Mouse (Mus musculus) embryonic facial prominence, embryonic 12.5 days (tissue): ENCODE data around the gene Tmprss7. TPM values are rescaled to one million over a fixed set of nuclear protein-coding genes. Genes with fewer than 3 reads are reported as not detected.

Experiments
- ATAC-seq: fragments of 200-750 bp; cut with Nextera tagmentation; 2 replicates; pipeline ENCODE4 v1.8.0; 2017; ENCODE audit not compliant: insufficient number of reproducible peaks, insufficient read depth, low FRiP score, low TSS enrichment
- H3K27ac ChIP-seq: fragments of 300-500 bp; sonication (generic); 2 replicates; pipeline ENCODE4 v1.5.1; 2016; ENCODE audit warnings: mild to moderate bottlenecking
- H3K27me3 ChIP-seq: fragments of 300-500 bp; sonication (generic); 2 replicates; pipeline ENCODE4 v1.6.1; 2016; ENCODE audit warnings: mild to moderate bottlenecking, moderate library complexity
- H3K36me3 ChIP-seq: fragments of 300-500 bp; sonication (generic); 2 replicates; pipeline ENCODE4 v1.6.1; 2016; ENCODE audit warnings: mild to moderate bottlenecking
- H3K4me1 ChIP-seq: fragments of 300-500 bp; sonication (generic); 2 replicates; pipeline ENCODE4 v1.6.1; 2016
- H3K4me2 ChIP-seq: fragments of 300-500 bp; sonication (generic); replicated peaks from 2 replicates; pipeline ENCODE4 v1.6.1; 2016; ENCODE audit warnings: mild to moderate bottlenecking, moderate library complexity
- H3K4me3 ChIP-seq: fragments of 300-500 bp; sonication (generic); 2 replicates; pipeline ENCODE4 v1.5.1; 2016; ENCODE audit warnings: mild to moderate bottlenecking
- H3K9ac ChIP-seq: fragments of 300-500 bp; sonication (generic); 2 replicates; pipeline ENCODE4 v1.6.1; 2016; ENCODE audit warnings: mild to moderate bottlenecking, moderate library complexity
- H3K9me3 ChIP-seq: fragments of 300-500 bp; sonication (generic); 2 replicates; pipeline ENCODE4 v1.6.1; 2016; ENCODE audit warnings: mild to moderate bottlenecking, moderate library complexity
- WGBS: fragments of 180-500 bp; shearing (Covaris S2); methylation state at CpG from one replicate; pipeline ENCODE4 v1.1.7; 2016; 5-methylcytosine and 5-hydroxymethylcytosine counted together
- polyA plus RNA-seq: library from polyadenylated mRNA; unstranded; fragments of >200 nt; fragmentation: Nextera tagmentation; extraction: Ambion mirVana; gene quantifications from 2 replicates; pipeline ENCODE4 v1.2.1, GENCODE M21; 2016

The Tmprss7 gene
- polyA plus RNA-seq: 0.22 and 0.29 TPM in 2 replicates

GRCm38 (mm10) chr16:45693558-45693957, at the start of gene Tmprss7:
Tmprss7 (minus strand) TSS chr16:45693658.
- H3K4me3 ChIP-seq: no peak within 1 kb of the TSS
- no peaks in the 10 kb centered on the region for H3K4me1 ChIP-seq
- H3K27me3 ChIP-seq: no peaks in the 10 kb centered on the region
- H3K9me3 ChIP-seq: no peaks in the 10 kb centered on the region
- H3K4me2 ChIP-seq: no peak within 1 kb of the TSS
- WGBS: 71% methylated on average over 10 of the region's 10 CpGs
- no peak for ATAC-seq
- H3K27ac ChIP-seq: no peak within 1 kb of the TSS
- no peaks in the 10 kb centered on the region for H3K36me3 ChIP-seq
- H3K9ac ChIP-seq: no peak within 1 kb of the TSS

GRCm38 (mm10) chr16:45742615-45743476, 49.4 kb upstream of the Tmprss7 start, which contains the start of gene Abhd10:
Abhd10 (minus strand) TSS chr16:45742955.
- no peaks in the 10 kb centered on the region for H3K27me3 ChIP-seq
- H3K4me2 ChIP-seq: peak within 1 kb of the TSS; percentile 54
- peak within 1 kb of the TSS; percentile 78 for H3K4me3 ChIP-seq
- peak within 1 kb of the TSS; percentile 91 for H3K27ac ChIP-seq
- H3K4me1 ChIP-seq: peaks cover 12% of the 10 kb centered on the region; the same call in 1 of the 2 replicates
- H3K9ac ChIP-seq: peak within 1 kb of the TSS; percentile 79
- WGBS: 1% methylated on average over 47 of the region's 51 CpGs
- H3K9me3 ChIP-seq: no peaks in the 10 kb centered on the region
- ATAC-seq: peak; percentile 95
- peaks cover 4% of the 10 kb centered on the region; the same call in 1 of the 2 replicates for H3K36me3 ChIP-seq

GRCm38 (mm10) chr16:45737880-45738279, 44.4 kb upstream of the Tmprss7 start:
- H3K4me2 ChIP-seq: no peak overlapping the region
- no peaks in the 10 kb centered on the region for H3K27me3 ChIP-seq
- no peak overlapping the region for H3K4me3 ChIP-seq
- no peak for ATAC-seq
- peaks cover 37% of the 10 kb centered on the region for H3K36me3 ChIP-seq
- H3K9me3 ChIP-seq: no peaks in the 10 kb centered on the region
- WGBS: 83% methylated on average over 8 of the region's 8 CpGs
- peaks cover 3% of the 10 kb centered on the region; the same call in 1 of the 2 replicates for H3K4me1 ChIP-seq
- H3K27ac ChIP-seq: no peak overlapping the region
- no peak overlapping the region for H3K9ac ChIP-seq

- H3K4me3 ChIP-seq: no peak overlapping the region
- H3K4me2 ChIP-seq: no peak overlapping the region
- no peak overlapping the region for H3K9ac ChIP-seq
- peaks cover 45% of the 10 kb centered on the region for H3K36me3 ChIP-seq
- H3K27me3 ChIP-seq: no peaks in the 10 kb centered on the region
- H3K9me3 ChIP-seq: no peaks in the 10 kb centered on the region
- ATAC-seq: no peak
- peaks cover 3% of the 10 kb centered on the region; the same call in 1 of the 2 replicates for H3K4me1 ChIP-seq
- 93% methylated on average over 3 of the region's 3 CpGs for WGBS
- no peak overlapping the region for H3K27ac ChIP-seq
Observed at GRCm38 (mm10) chr16:45736724-45737123, 43.3 kb upstream of the Tmprss7 start.

GRCm38 (mm10) chr16:45729163-45729562, 35.7 kb upstream of the Tmprss7 start:
- no peak overlapping the region for H3K4me3 ChIP-seq
- H3K9ac ChIP-seq: no peak overlapping the region
- H3K9me3 ChIP-seq: no peaks in the 10 kb centered on the region
- H3K27me3 ChIP-seq: no peaks in the 10 kb centered on the region
- peaks cover 7% of the 10 kb centered on the region; the same call in 1 of the 2 replicates for H3K4me1 ChIP-seq
- no peak overlapping the region for H3K4me2 ChIP-seq
- peaks cover 41% of the 10 kb centered on the region for H3K36me3 ChIP-seq
- WGBS: 88% methylated on average over 5 of the region's 5 CpGs
- no peak for ATAC-seq
- H3K27ac ChIP-seq: no peak overlapping the region

GRCm38 (mm10) chr16:45724742-45725102, 31.3 kb upstream of the Tmprss7 start:
- WGBS: under 1% methylated on average over 10 of the region's 10 CpGs
- Histone ChIP-seq H3K27me3 (no peaks in the 10 kb centered on the region), H3K36me3 (peaks cover 16% of the 10 kb centered on the region), H3K4me2 (peak overlapping the region; percentile 87), H3K27ac (peak overlapping the region; percentile 78; the same call in 1 of the 2 replicates), H3K9me3 (no peaks in the 10 kb centered on the region), H3K4me3 (peak overlapping the region; percentile 60), H3K9ac (peak overlapping the region; percentile 77), H3K4me1 (peaks cover 13% of the 10 kb centered on the region; the same call in 1 of the 2 replicates)
- ATAC-seq: peak; percentile 71

- Histone ChIP-seq H3K4me2 (peak within 1 kb of the TSS; percentile 87), H3K27ac (peak within 1 kb of the TSS; percentile 78), H3K4me3 (peak within 1 kb of the TSS; percentile 60), H3K36me3 (peaks cover 11% of the 10 kb centered on the region), H3K9ac (peak within 1 kb of the TSS; percentile 77), H3K9me3 (no peaks in the 10 kb centered on the region), H3K4me1 (peaks cover 13% of the 10 kb centered on the region; the same call in 1 of the 2 replicates), H3K27me3 (no peaks in the 10 kb centered on the region)
- peak; percentile 72 for ATAC-seq
- under 1% methylated on average over 30 of the region's 30 CpGs for WGBS
Observed at GRCm38 (mm10) chr16:45724061-45724741, 30.7 kb upstream of the Tmprss7 start, which contains the start of gene Tagln3. Tagln3 (minus strand) TSS chr16:45724608.

GRCm38 (mm10) chr16:45723172-45723901, 29.9 kb upstream of the Tmprss7 start:
- Histone ChIP-seq H3K27ac (peak overlapping the region; percentile 78; the same call in 1 of the 2 replicates), H3K4me2 (peak overlapping the region; percentile 87), H3K9ac (peak overlapping the region; percentile 77), H3K4me3 (peak overlapping the region; percentile 60), H3K27me3 (no peaks in the 10 kb centered on the region), H3K4me1 (peaks cover 13% of the 10 kb centered on the region; the same call in 1 of the 2 replicates), H3K9me3 (no peaks in the 10 kb centered on the region), H3K36me3 (peaks cover 7% of the 10 kb centered on the region)
- ATAC-seq: no peak
- WGBS: 50% methylated on average over 6 of the region's 6 CpGs

GRCm38 (mm10) chr16:45722460-45722951, 29.0 kb upstream of the Tmprss7 start:
- no peak overlapping the region for H3K9ac ChIP-seq

GRCm38 (mm10) chr16:45720022-45720630, 26.7 kb upstream of the Tmprss7 start:
- no peak overlapping the region for H3K27ac ChIP-seq
- no peak overlapping the region for H3K4me3 ChIP-seq
- no peak for ATAC-seq
- no peak overlapping the region for H3K4me2 ChIP-seq
- 86% methylated on average over 10 of the region's 10 CpGs for WGBS
- no peaks in the 10 kb centered on the region for H3K27me3 ChIP-seq
- H3K4me1 ChIP-seq: peaks cover 13% of the 10 kb centered on the region; the same call in 1 of the 2 replicates
- no peaks in the 10 kb centered on the region for H3K9me3 ChIP-seq
- H3K9ac ChIP-seq: no peak overlapping the region
- peaks cover 14% of the 10 kb centered on the region for H3K36me3 ChIP-seq

More at GRCm38 (mm10) chr16:45722460-45722951, 29.0 kb upstream of the Tmprss7 start:
- Histone ChIP-seq H3K36me3 (peaks cover 9% of the 10 kb centered on the region), H3K27ac (no peak overlapping the region), H3K4me2 (peak overlapping the region; percentile 87), H3K9me3 (no peaks in the 10 kb centered on the region), H3K4me1 (peaks cover 13% of the 10 kb centered on the region; the same call in 1 of the 2 replicates), H3K4me3 (peak overlapping the region; percentile 60), H3K27me3 (no peaks in the 10 kb centered on the region)
- 69% methylated on average over 3 of the region's 3 CpGs for WGBS
- no peak; the same call in 1 of the 2 replicates for ATAC-seq
